Mouse (Mus musculus) forebrain, embryonic 13.5 days (tissue): Measurements from ENCODE around the gene Dbndd2. TPM values are rescaled to one million over a fixed set of nuclear protein-coding genes. Genes with fewer than 3 reads are reported as not detected.

Experiments
- ATAC-seq: fragments of 200-750 bp; cut with Nextera tagmentation; 2 replicates; pipeline ENCODE4 v1.8.0; 2017
- H3K27ac ChIP-seq: fragments of 300-500 bp; sonication (generic); 2 replicates; pipeline ENCODE4 v1.5.1; 2015; ENCODE audit warnings: inconsistent platforms, mild to moderate bottlenecking, moderate library complexity
- H3K27me3 ChIP-seq: fragments of 300-500 bp; sonication (generic); 2 replicates; pipeline ENCODE4 v1.6.1; 2015; ENCODE audit warnings: mild to moderate bottlenecking, inconsistent platforms
- H3K36me3 ChIP-seq: fragments of 300-500 bp; sonication (generic); 2 replicates; pipeline ENCODE4 v1.6.1; 2015; ENCODE audit warnings: mild to moderate bottlenecking, inconsistent platforms; ENCODE audit not compliant: poor library complexity, severe bottlenecking
- H3K4me1 ChIP-seq: fragments of 300-500 bp; sonication (generic); 2 replicates; pipeline ENCODE4 v1.6.1; 2015; ENCODE audit warnings: inconsistent platforms
- H3K4me2 ChIP-seq: fragments of 300-500 bp; sonication (generic); 2 replicates; pipeline ENCODE4 v1.6.1; 2015; ENCODE audit warnings: inconsistent platforms, mild to moderate bottlenecking, moderate library complexity
- H3K4me3 ChIP-seq: fragments of 300-500 bp; sonication (generic); 2 replicates; pipeline ENCODE4 v1.5.1; 2015; ENCODE audit warnings: mild to moderate bottlenecking, inconsistent platforms
- H3K9ac ChIP-seq: fragments of 300-500 bp; sonication (generic); 2 replicates; pipeline ENCODE4 v1.6.1; 2015; ENCODE audit warnings: mild to moderate bottlenecking, inconsistent platforms
- H3K9me3 ChIP-seq: fragments of 300-500 bp; sonication (generic); replicated peaks from 2 replicates; pipeline ENCODE4 v1.6.1; 2016; ENCODE audit warnings: inconsistent platforms
- WGBS: fragments of 180-500 bp; shearing (Covaris S2); methylation state at CpG from one replicate; pipeline ENCODE4 v1.1.7; 2015; 5-methylcytosine and 5-hydroxymethylcytosine counted together
- polyA plus RNA-seq: library from polyadenylated mRNA; unstranded; fragments of >200 nt; fragmentation: Nextera tagmentation; extraction: Ambion mirVana; gene quantifications from 2 replicates; pipeline ENCODE4 v1.2.1, GENCODE M21; 2015

The Dbndd2 gene
- polyA plus RNA-seq, 1 experiment from 2014 or later, result 6.3 TPM

GRCm38 (mm10) chr2:164523301-164523773, 37.4 kb downstream of the Dbndd2 start:
- 76% methylated on average over 10 of the region's 10 CpGs for WGBS
- no peak overlapping the region for H3K4me2 ChIP-seq
- no peaks in the 10 kb centered on the region for H3K36me3 ChIP-seq
- peaks cover 5% of the 10 kb centered on the region; the same call in 1 of the 2 replicates for H3K4me1 ChIP-seq
- no peak overlapping the region for H3K4me3 ChIP-seq
- no peak overlapping the region for H3K27ac ChIP-seq
- H3K9me3 ChIP-seq, result peaks cover 8% of the 10 kb centered on the region; the same call in 1 of the 2 replicates
- ATAC-seq, result no peak
- H3K27me3 ChIP-seq, result no peaks in the 10 kb centered on the region
- H3K9ac ChIP-seq, result no peak overlapping the region

- Histone ChIP-seq H3K27me3 (no peaks in the 10 kb centered on the region), H3K4me1 (no peaks in the 10 kb centered on the region), H3K4me3 (no peak overlapping the region), H3K27ac (no peak overlapping the region), H3K9ac (no peak overlapping the region), H3K9me3 (peaks cover 8% of the 10 kb centered on the region; the same call in 1 of the 2 replicates), H3K36me3 (no peaks in the 10 kb centered on the region), H3K4me2 (no peak overlapping the region)
- ATAC-seq, result no peak
- WGBS, result 63% methylated on average over 5 of the region's 5 CpGs
Observed at GRCm38 (mm10) chr2:164528557-164528956, 42.7 kb downstream of the Dbndd2 start.

- H3K4me2 ChIP-seq, result no peak overlapping the region
- no peak for ATAC-seq
- WGBS, result 5% methylated on average over 3 of the region's 3 CpGs
- no peak overlapping the region for H3K27ac ChIP-seq
- H3K4me1 ChIP-seq, result no peaks in the 10 kb centered on the region
- H3K9me3 ChIP-seq, result peaks cover 7% of the 10 kb centered on the region; the same call in 1 of the 2 replicates
- H3K9ac ChIP-seq, result no peak overlapping the region
- no peak overlapping the region for H3K4me3 ChIP-seq
- H3K27me3 ChIP-seq, result no peaks in the 10 kb centered on the region
- no peaks in the 10 kb centered on the region for H3K36me3 ChIP-seq
Observed at GRCm38 (mm10) chr2:164531169-164531568, 45.3 kb downstream of the Dbndd2 start.

- WGBS, result 84% methylated on average over 10 of the region's 10 CpGs
Observed at GRCm38 (mm10) chr2:164534315-164534714, 48.4 kb downstream of the Dbndd2 start.

GRCm38 (mm10) chr2:164537003-164537402, 51.1 kb downstream of the Dbndd2 start:
- Histone ChIP-seq H3K36me3 (no peaks in the 10 kb centered on the region), H3K9ac (no peak overlapping the region), H3K9me3 (no peaks in the 10 kb centered on the region), H3K4me3 (no peak overlapping the region), H3K27ac (no peak overlapping the region), H3K27me3 (no peaks in the 10 kb centered on the region), H3K4me1 (no peaks in the 10 kb centered on the region), H3K4me2 (no peak overlapping the region)
- WGBS, result 82% methylated on average over 4 of the region's 4 CpGs
- ATAC-seq, result no peak

More at GRCm38 (mm10) chr2:164534315-164534714, 48.4 kb downstream of the Dbndd2 start:
- Histone ChIP-seq H3K4me2 (no peak overlapping the region), H3K9me3 (no peaks in the 10 kb centered on the region), H3K27ac (no peak overlapping the region), H3K9ac (no peak overlapping the region), H3K4me3 (no peak overlapping the region), H3K27me3 (no peaks in the 10 kb centered on the region), H3K36me3 (no peaks in the 10 kb centered on the region), H3K4me1 (no peaks in the 10 kb centered on the region)
- no peak for ATAC-seq

- ATAC-seq, result no peak
- Histone ChIP-seq H3K4me3 (no peak overlapping the region), H3K27me3 (no peaks in the 10 kb centered on the region; the same call in 1 of the 2 replicates), H3K36me3 (no peaks in the 10 kb centered on the region), H3K9ac (no peak overlapping the region), H3K9me3 (no peaks in the 10 kb centered on the region), H3K4me2 (no peak overlapping the region), H3K27ac (no peak overlapping the region), H3K4me1 (no peaks in the 10 kb centered on the region)
- WGBS, result 44% methylated on average over 8 of the region's 8 CpGs
Observed at GRCm38 (mm10) chr2:164540652-164541427, 54.9 kb downstream of the Dbndd2 start.

GRCm38 (mm10) chr2:164542132-164542531, 56.2 kb downstream of the Dbndd2 start:
- no peak for ATAC-seq
- H3K4me1 ChIP-seq, result no peaks in the 10 kb centered on the region
- no peaks in the 10 kb centered on the region for H3K9me3 ChIP-seq
- H3K36me3 ChIP-seq, result no peaks in the 10 kb centered on the region
- no peak overlapping the region for H3K27ac ChIP-seq
- 69% methylated on average over 5 of the region's 5 CpGs for WGBS
- H3K4me2 ChIP-seq, result no peak overlapping the region
- no peaks in the 10 kb centered on the region; the same call in 1 of the 2 replicates for H3K27me3 ChIP-seq
- no peak overlapping the region for H3K9ac ChIP-seq
- H3K4me3 ChIP-seq, result no peak overlapping the region

- ATAC-seq, result no peak
- no peaks in the 10 kb centered on the region for H3K9me3 ChIP-seq
- H3K27me3 ChIP-seq, result no peaks in the 10 kb centered on the region; the same call in 1 of the 2 replicates
- no peak overlapping the region for H3K4me2 ChIP-seq
- no peaks in the 10 kb centered on the region for H3K4me1 ChIP-seq
- H3K4me3 ChIP-seq, result no peak overlapping the region
- WGBS, result 84% methylated on average over 7 of the region's 7 CpGs
- H3K27ac ChIP-seq, result no peak overlapping the region
- no peaks in the 10 kb centered on the region for H3K36me3 ChIP-seq
- H3K9ac ChIP-seq, result no peak overlapping the region
Observed at GRCm38 (mm10) chr2:164542598-164542997, 56.7 kb downstream of the Dbndd2 start.

Other genes starting within 250 kb of the Dbndd2 start
- not detected in 2 replicates for gene Svs2, start 247.6 kb upstream of the Dbndd2 start, polyA plus RNA-seq
- gene Svs3b, start 229.5 kb upstream of the Dbndd2 start, polyA plus RNA-seq, result not detected in 2 replicates
- not detected in 2 replicates for gene Svs4, start 207.6 kb upstream of the Dbndd2 start, polyA plus RNA-seq
- gene Svs3a, start 196.8 kb upstream of the Dbndd2 start, polyA plus RNA-seq, result not detected in 2 replicates
- not detected in 2 replicates for gene Svs6, start 169.4 kb upstream of the Dbndd2 start, polyA plus RNA-seq
- gene Svs5, start 153.4 kb upstream of the Dbndd2 start, polyA plus RNA-seq, result not detected in 2 replicates
- not detected in 2 replicates for gene Slpi, start 97.0 kb upstream of the Dbndd2 start, polyA plus RNA-seq
- not detected in 2 replicates for gene Rbpjl, start 83.0 kb upstream of the Dbndd2 start, polyA plus RNA-seq
- 0.15 and 0.45 TPM in 2 replicates for gene Matn4, start 80.9 kb upstream of the Dbndd2 start, polyA plus RNA-seq
- 7.9 and 8.6 TPM in 2 replicates for gene Sdc4, start 42.2 kb upstream of the Dbndd2 start, polyA plus RNA-seq
- gene Sys1, start 29.1 kb upstream of the Dbndd2 start, polyA plus RNA-seq, result 71.8 and 72.4 TPM in 2 replicates
- gene Gm20458, start 25.1 kb upstream of the Dbndd2 start, polyA plus RNA-seq, result 3.6 and 3.7 TPM in 2 replicates
- gene Trp53tg5, start 12.4 kb upstream of the Dbndd2 start, polyA plus RNA-seq, result not detected in 2 replicates
- 47.2 and 52.2 TPM in 2 replicates for gene Pigt, start 11.4 kb downstream of the Dbndd2 start, polyA plus RNA-seq
- gene Wfdc2, start 76.3 kb downstream of the Dbndd2 start, polyA plus RNA-seq, result 15.4 and 21.2 TPM in 2 replicates
- not detected in 2 replicates for gene Spint3, start 87.4 kb downstream of the Dbndd2 start, polyA plus RNA-seq
- not detected in 2 replicates for gene Wfdc6a, start 99.3 kb downstream of the Dbndd2 start, polyA plus RNA-seq
- gene Eppin, start 107.5 kb downstream of the Dbndd2 start, polyA plus RNA-seq, result not detected in 2 replicates
- not detected in 2 replicates for gene Wfdc6b, start 127.4 kb downstream of the Dbndd2 start, polyA plus RNA-seq
- gene Wfdc8, start 127.5 kb downstream of the Dbndd2 start, polyA plus RNA-seq, result not detected in 2 replicates
- gene Wfdc16, start 152.7 kb downstream of the Dbndd2 start, polyA plus RNA-seq, result not detected in 2 replicates
- not detected in 2 replicates for gene Wfdc10, start 169.9 kb downstream of the Dbndd2 start, polyA plus RNA-seq
- gene Wfdc9, start 170.5 kb downstream of the Dbndd2 start, polyA plus RNA-seq, result not detected in 2 replicates
- not detected in 2 replicates for gene Wfdc11, start 188.0 kb downstream of the Dbndd2 start, polyA plus RNA-seq
- gene Wfdc13, start 199.0 kb downstream of the Dbndd2 start, polyA plus RNA-seq, result not detected in 2 replicates
- gene Spint4, start 212.4 kb downstream of the Dbndd2 start, polyA plus RNA-seq, result not detected in 2 replicates
- gene Spint5, start 229.2 kb downstream of the Dbndd2 start, polyA plus RNA-seq, result not detected in 2 replicates